Mouse (Mus musculus): Measurements from ENCODE around the gene Gnb1l. TPM values are rescaled to one million over a fixed set of nuclear protein-coding genes. Genes with fewer than 3 reads are reported as not detected.

The Gnb1l gene
- polyA plus RNA-seq, 1 experiment: 13.7 TPM

- TF ChIP-seq EP300 (IDR thresholded peaks at IDR 0.05; ENCODE audit: insufficient read depth, low read depth, low read length) (no peak), POLR2A (IDR thresholded peaks at IDR 0.05; ENCODE audit: insufficient read depth, low read length) (no peak), CTCF (IDR thresholded peaks at IDR 0.05; ENCODE audit: low read depth, low read length) (no peak)
- H3K27ac ChIP-seq (ENCODE audit: insufficient read depth, low read length): no peak overlapping the region
Observed at GRCm38 (mm10) chr16:18586906-18587546, 88.5 kb downstream of the Gnb1l start.

GRCm38 (mm10) chr16:18587847-18588737, 89.6 kb downstream of the Gnb1l start:
- H3K9me3 ChIP-seq (replicated peaks; ENCODE audit: control insufficient read depth, insufficient read depth, low read length, poor library complexity, severe bottlenecking): no peaks in the 10 kb centered on the region
- no peaks in the 10 kb centered on the region for H3K36me3 ChIP-seq (ENCODE audit: control insufficient read depth, insufficient read depth, low read length, poor library complexity, severe bottlenecking)
- peak overlapping the region; percentile 15; the same call in 1 of the 2 replicates for H3K9ac ChIP-seq (ENCODE audit: low read depth, poor library complexity, severe bottlenecking)
- H3K4me3 ChIP-seq (ENCODE audit: low read depth, low read length): peak overlapping the region; percentile 32
- no peak for TF ChIP-seq EP300 (IDR thresholded peaks at IDR 0.05; ENCODE audit: insufficient read depth, low read depth, low read length)
- no peak for TF ChIP-seq POLR2A (IDR thresholded peaks at IDR 0.05; ENCODE audit: insufficient read depth, low read length)
- TF ChIP-seq CTCF (IDR thresholded peaks at IDR 0.05; ENCODE audit: low read depth, low read length): no peak
- peaks cover 47% of the 10 kb centered on the region for H3K27me3 ChIP-seq (ENCODE audit: control insufficient read depth, insufficient read depth, low read length, poor library complexity, severe bottlenecking)
- H3K4me1 ChIP-seq (ENCODE audit: control insufficient read depth, insufficient read depth, low read length): no peaks in the 10 kb centered on the region
- no peak overlapping the region for H3K27ac ChIP-seq (ENCODE audit: insufficient read depth, low read length)

More at GRCm38 (mm10) chr16:18586906-18587546, 88.5 kb downstream of the Gnb1l start:
- H3K4me1 ChIP-seq (ENCODE audit: control insufficient read depth, insufficient read depth, low read length): no peaks in the 10 kb centered on the region
- peak overlapping the region; percentile 47 for H3K4me3 ChIP-seq (ENCODE audit: low read depth, low read length)
- peak overlapping the region; percentile 55 for H3K9ac ChIP-seq (ENCODE audit: low read depth, poor library complexity, severe bottlenecking)
- no peaks in the 10 kb centered on the region for H3K9me3 ChIP-seq (replicated peaks; ENCODE audit: control insufficient read depth, insufficient read depth, low read length, poor library complexity, severe bottlenecking)
- no peaks in the 10 kb centered on the region for H3K36me3 ChIP-seq (ENCODE audit: control insufficient read depth, insufficient read depth, low read length, poor library complexity, severe bottlenecking)
- H3K27me3 ChIP-seq (ENCODE audit: control insufficient read depth, insufficient read depth, low read length, poor library complexity, severe bottlenecking): peaks cover 57% of the 10 kb centered on the region

- Histone ChIP-seq H3K27ac (ENCODE audit: insufficient read depth, low read length) (no peak overlapping the region), H3K9ac (ENCODE audit: low read depth, poor library complexity, severe bottlenecking) (peak overlapping the region; percentile 15; the same call in 1 of the 2 replicates), H3K4me3 (ENCODE audit: low read depth, low read length) (peak overlapping the region; percentile 32; the same call in 1 of the 2 replicates), H3K9me3 (replicated peaks; ENCODE audit: control insufficient read depth, insufficient read depth, low read length, poor library complexity, severe bottlenecking) (no peaks in the 10 kb centered on the region), H3K27me3 (ENCODE audit: control insufficient read depth, insufficient read depth, low read length, poor library complexity, severe bottlenecking) (peaks cover 41% of the 10 kb centered on the region), H3K36me3 (ENCODE audit: control insufficient read depth, insufficient read depth, low read length, poor library complexity, severe bottlenecking) (no peaks in the 10 kb centered on the region), H3K4me1 (ENCODE audit: control insufficient read depth, insufficient read depth, low read length) (no peaks in the 10 kb centered on the region)
- TF ChIP-seq CTCF (IDR thresholded peaks at IDR 0.05; ENCODE audit: low read depth, low read length) (no peak), EP300 (IDR thresholded peaks at IDR 0.05; ENCODE audit: insufficient read depth, low read depth, low read length) (no peak), POLR2A (IDR thresholded peaks at IDR 0.05; ENCODE audit: insufficient read depth, low read length) (no peak)
Observed at GRCm38 (mm10) chr16:18588738-18589055, 90.2 kb downstream of the Gnb1l start.

GRCm38 (mm10) chr16:18589080-18589621, 90.6 kb downstream of the Gnb1l start:
- Histone ChIP-seq H3K27ac (ENCODE audit: insufficient read depth, low read length) (no peak overlapping the region), H3K4me3 (ENCODE audit: low read depth, low read length) (no peak overlapping the region), H3K27me3 (ENCODE audit: control insufficient read depth, insufficient read depth, low read length, poor library complexity, severe bottlenecking) (peaks cover 40% of the 10 kb centered on the region), H3K36me3 (ENCODE audit: control insufficient read depth, insufficient read depth, low read length, poor library complexity, severe bottlenecking) (no peaks in the 10 kb centered on the region), H3K9me3 (replicated peaks; ENCODE audit: control insufficient read depth, insufficient read depth, low read length, poor library complexity, severe bottlenecking) (no peaks in the 10 kb centered on the region), H3K4me1 (ENCODE audit: control insufficient read depth, insufficient read depth, low read length) (no peaks in the 10 kb centered on the region), H3K9ac (ENCODE audit: low read depth, poor library complexity, severe bottlenecking) (0 out of 2 replicates have a peak overlapping the region, but pooled peaks have one; percentile 15)
- no peak for TF ChIP-seq POLR2A (IDR thresholded peaks at IDR 0.05; ENCODE audit: insufficient read depth, low read length)
- no peak for TF ChIP-seq EP300 (IDR thresholded peaks at IDR 0.05; ENCODE audit: insufficient read depth, low read depth, low read length)
- TF ChIP-seq CTCF (IDR thresholded peaks at IDR 0.05; ENCODE audit: low read depth, low read length): no peak

GRCm38 (mm10) chr16:18589804-18590790, 91.6 kb downstream of the Gnb1l start, which contains the start of gene Tbx1:
Gene Tbx1 (minus strand): TSS chr16:18590671.
- Histone ChIP-seq H3K4me3 (ENCODE audit: low read depth, low read length) (peak within 1 kb of the TSS; percentile 48), H3K9me3 (replicated peaks; ENCODE audit: control insufficient read depth, insufficient read depth, low read length, poor library complexity, severe bottlenecking) (no peaks in the 10 kb centered on the region), H3K4me1 (ENCODE audit: control insufficient read depth, insufficient read depth, low read length) (no peaks in the 10 kb centered on the region), H3K27me3 (ENCODE audit: control insufficient read depth, insufficient read depth, low read length, poor library complexity, severe bottlenecking) (peaks cover 35% of the 10 kb centered on the region), H3K9ac (ENCODE audit: low read depth, poor library complexity, severe bottlenecking) (0 out of 2 replicates have a peak within 1 kb of the TSS, but pooled peaks have one; percentile 7), H3K27ac (ENCODE audit: insufficient read depth, low read length) (no peak within 1 kb of the TSS), H3K36me3 (ENCODE audit: control insufficient read depth, insufficient read depth, low read length, poor library complexity, severe bottlenecking) (no peaks in the 10 kb centered on the region)
- TF ChIP-seq EP300 (IDR thresholded peaks at IDR 0.05; ENCODE audit: insufficient read depth, low read depth, low read length): no peak
- TF ChIP-seq CTCF (IDR thresholded peaks at IDR 0.05; ENCODE audit: low read depth, low read length): peak; percentile 35

Data from ES-Bruce4 (cell line).